ENCODE assay signal across 17 mouse cellular contexts in the genomic region with DNA sequence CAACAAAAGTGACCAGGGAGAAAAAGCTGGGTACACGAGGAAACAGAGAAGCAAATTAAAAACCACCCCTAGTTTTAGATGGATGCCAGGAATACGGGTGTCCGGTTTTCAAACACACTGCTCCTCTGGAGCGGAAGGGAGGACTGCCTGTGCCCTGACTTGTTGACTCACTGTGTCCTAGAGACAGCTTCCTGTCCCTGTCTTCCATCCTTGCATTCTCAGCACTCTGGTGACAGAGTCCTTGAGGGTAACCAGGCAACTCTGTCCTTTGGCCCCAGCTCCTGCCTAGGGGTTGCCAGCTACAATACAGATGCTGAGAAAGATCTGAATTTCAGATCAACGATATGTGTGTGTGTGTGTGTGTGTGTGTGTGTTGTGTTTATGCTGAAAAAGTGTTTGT.
DNase-seq lines count a peak whose midpoint lies in the region; ATAC-seq and TF ChIP-seq lines count a peak whose summit lies in the region.
"Had no signal": no experiment of that assay in that cellular context is flagged by ENCODE, and none has a peak within 500 bp of the region (broad histone marks: within the 10 kb centered on the region; RNA-seq: fewer than 3 reads in every experiment).

No protein-coding gene starts in this region.

- no peak overlapping the region for H3K27ac ChIP-seq in lung, embryonic 16.5 days (ENCODE audit: low read length)
- H3K27ac ChIP-seq in heart, embryonic 13.5 days (replicated peaks): no peak overlapping the region
- no peak overlapping the region for H3K27ac ChIP-seq in hindbrain, postnatal 0 days
- H3K27ac ChIP-seq: forebrain, embryonic 12.5 days; hindbrain, embryonic 12.5 days; kidney, embryonic 15.5 days; limb, embryonic 10.5 days; liver, embryonic 14.5 days; midbrain, embryonic 15.5 days had no signal

- 25% methylated on average over 5 of the region's 5 CpGs for WGBS in lung, embryonic 16.5 days
- 20% methylated on average over 5 of the region's 5 CpGs for WGBS in lung, adult 2 months
- WGBS in heart, embryonic 13.5 days: 30% methylated on average over 5 of the region's 5 CpGs
- 63% methylated on average over 5 of the region's 5 CpGs for WGBS in hindbrain, postnatal 0 days

- no peak overlapping the region for H3K4me3 ChIP-seq in lung, embryonic 16.5 days (ENCODE audit: low read length)
- no peak overlapping the region for H3K4me3 ChIP-seq in lung, adult 2 months (replicated peaks; ENCODE audit: extremely low read depth, low read depth, low read length)
- H3K4me3 ChIP-seq in heart, embryonic 13.5 days: no peak overlapping the region
- H3K4me3 ChIP-seq in hindbrain, postnatal 0 days (ENCODE audit: low read length): no peak overlapping the region
- H3K4me3 ChIP-seq: forebrain, embryonic 12.5 days; hindbrain, embryonic 12.5 days; kidney, embryonic 15.5 days; limb, embryonic 10.5 days; midbrain, embryonic 15.5 days had no signal

- peak; percentile 51; the same call in 1 of the 2 replicates for ATAC-seq in lung, embryonic 16.5 days (ENCODE audit: low read depth)
- ATAC-seq in heart, embryonic 13.5 days (ENCODE audit: extremely low read depth, insufficient number of reproducible peaks, low FRiP score, low TSS enrichment): no peak
- ATAC-seq in hindbrain, postnatal 0 days: no peak
- ATAC-seq: midbrain, embryonic 15.5 days had no signal

- no peaks in the 10 kb centered on the region for H3K27me3 ChIP-seq in lung, embryonic 16.5 days (ENCODE audit: control insufficient read depth, insufficient read depth, low read depth, low read length)
- H3K27me3 ChIP-seq in heart, embryonic 13.5 days (replicated peaks): no peaks in the 10 kb centered on the region
- H3K27me3 ChIP-seq in hindbrain, postnatal 0 days (ENCODE audit: insufficient read depth, low read length): no peaks in the 10 kb centered on the region
- H3K27me3 ChIP-seq: forebrain, embryonic 12.5 days; hindbrain, embryonic 12.5 days; kidney, embryonic 15.5 days; midbrain, embryonic 15.5 days had no signal

- H3K9me3 ChIP-seq in lung, embryonic 16.5 days (ENCODE audit: control insufficient read depth, low read length): no peaks in the 10 kb centered on the region
- no peaks in the 10 kb centered on the region for H3K9me3 ChIP-seq in heart, embryonic 13.5 days
- no peaks in the 10 kb centered on the region for H3K9me3 ChIP-seq in hindbrain, postnatal 0 days (ENCODE audit: low read length)
- H3K9me3 ChIP-seq: forebrain, embryonic 12.5 days; hindbrain, embryonic 12.5 days; kidney, embryonic 15.5 days; limb, embryonic 10.5 days; midbrain, embryonic 15.5 days had no signal

- H3K4me2 ChIP-seq in lung, embryonic 16.5 days (ENCODE audit: low read depth, low read length): no peak overlapping the region
- 0 out of 2 replicates have a peak overlapping the region, but pooled peaks have one; percentile 16 for H3K4me2 ChIP-seq in heart, embryonic 13.5 days
- H3K4me2 ChIP-seq in hindbrain, postnatal 0 days (ENCODE audit: low read depth, low read length): no peak overlapping the region
- H3K4me2 ChIP-seq: forebrain, embryonic 12.5 days; hindbrain, embryonic 12.5 days; kidney, embryonic 15.5 days; midbrain, embryonic 15.5 days had no signal

- no peaks in the 10 kb centered on the region for H3K36me3 ChIP-seq in lung, embryonic 16.5 days (ENCODE audit: control insufficient read depth, insufficient read depth, low read length)
- no peaks in the 10 kb centered on the region for H3K36me3 ChIP-seq in heart, embryonic 13.5 days
- no peaks in the 10 kb centered on the region for H3K36me3 ChIP-seq in hindbrain, postnatal 0 days (ENCODE audit: insufficient read depth, low read length)
- H3K36me3 ChIP-seq: forebrain, embryonic 12.5 days; hindbrain, embryonic 12.5 days; kidney, embryonic 15.5 days; limb, embryonic 10.5 days; midbrain, embryonic 15.5 days had no signal

- H3K9ac ChIP-seq in lung, embryonic 16.5 days (ENCODE audit: low read length): no peak overlapping the region
- no peak overlapping the region for H3K9ac ChIP-seq in heart, embryonic 13.5 days
- H3K9ac ChIP-seq in hindbrain, postnatal 0 days (replicated peaks; ENCODE audit: low read length): no peak overlapping the region
- H3K9ac ChIP-seq: forebrain, embryonic 12.5 days; hindbrain, embryonic 12.5 days; kidney, embryonic 15.5 days; liver, embryonic 14.5 days; midbrain, embryonic 15.5 days had no signal

- peak; percentile 32 to 78 for DNase-seq in heart, adult 18-20 months
- DNase-seq in heart, postnatal 4 days: no peak
- DNase-seq in lung, adult 2 months: no peak
- no peak for DNase-seq in hindbrain, postnatal 0 days (ENCODE audit: low spot score)
- DNase-seq in embryo, embryonic 10 days (ENCODE audit: low spot score): no peak
- DNase-seq in ovary, postnatal 10 days (ENCODE audit: low spot score): no peak
- DNase-seq: cerebellum, postnatal 10 days; embryo, embryonic 11 days; gastrocnemius, postnatal 36 days had no signal

- no peaks in the 10 kb centered on the region for H3K4me1 ChIP-seq in lung, embryonic 16.5 days (replicated peaks; ENCODE audit: control insufficient read depth, insufficient read depth, low read length)
- H3K4me1 ChIP-seq in lung, adult 2 months (ENCODE audit: control insufficient read depth, insufficient read depth, low read length): peaks cover 2% of the 10 kb centered on the region; the same call in 1 of the 2 replicates
- peaks cover 10% of the 10 kb centered on the region for H3K4me1 ChIP-seq in heart, embryonic 13.5 days
- H3K4me1 ChIP-seq in hindbrain, postnatal 0 days (ENCODE audit: insufficient read depth, low read length): no peaks in the 10 kb centered on the region
- H3K4me1 ChIP-seq: forebrain, embryonic 12.5 days; hindbrain, embryonic 12.5 days; midbrain, embryonic 15.5 days had no signal

- no peak for TF ChIP-seq CTCF in lung, adult 2 months (IDR thresholded peaks at IDR 0.05; ENCODE audit: insufficient read depth, low read length)
- no peak for TF ChIP-seq CTCF in hindbrain, postnatal 0 days (IDR thresholded peaks at IDR 0.05; ENCODE audit: low read depth)

- no peak for TF ChIP-seq POLR2A in lung, adult 2 months (IDR thresholded peaks at IDR 0.05; ENCODE audit: borderline replicate concordance, extremely low read depth, low read depth, low read length)

Comparison
In these comparisons a context has a peak if more than half of its experiments do, and no peak if none do; other contexts are left out.
1. DNase-seq: peak in heart, adult 18-20 months (2 of 2); none in heart, postnatal 4 days (single experiment), lung, adult 2 months (single experiment), hindbrain, postnatal 0 days (single experiment), embryo, embryonic 10 days (single experiment) and ovary, postnatal 10 days (single experiment).